Comparison of ENCODE assay signal across 10 mouse cellular contexts in the genomic region with DNA sequence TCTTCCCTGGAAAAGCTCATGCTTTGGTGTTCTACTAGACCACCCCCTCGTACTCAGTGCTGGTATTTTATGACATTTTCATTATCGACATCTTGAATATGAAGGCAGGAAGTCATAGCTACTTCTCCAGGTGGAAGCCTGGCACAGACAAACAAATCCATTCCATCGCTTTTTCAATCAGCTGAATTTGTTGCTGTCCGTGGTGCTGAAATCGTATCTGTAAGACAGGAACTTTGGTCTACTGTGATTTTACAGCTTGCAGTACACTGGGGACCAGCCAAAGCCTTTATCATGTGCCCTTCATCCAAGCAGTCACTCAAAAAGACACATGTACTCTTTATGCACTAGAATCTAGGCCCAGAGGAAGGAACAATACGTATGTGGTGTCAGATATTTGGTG.
DNase-seq lines count a peak whose midpoint lies in the region; ATAC-seq lines count a peak whose summit lies in the region.
"Had no signal": no experiment of that assay in that cellular context is flagged by ENCODE, and none has a peak within 500 bp of the region (broad histone marks: within the 10 kb centered on the region; RNA-seq: fewer than 3 reads in every experiment).

No protein-coding gene starts in this region.

- no peak for ATAC-seq in hindbrain, embryonic 16.5 days
- ATAC-seq in megakaryocyte-erythroid progenitor cell, adult 5-6 weeks (replicated peaks; ENCODE audit: low FRiP score, low TSS enrichment, poor library complexity, severe bottlenecking) = no peak

- H3K27ac ChIP-seq in hindbrain, embryonic 10.5 days = no peak overlapping the region
- no peak overlapping the region for H3K27ac ChIP-seq in hindbrain, embryonic 16.5 days (ENCODE audit: low read depth, low read length)
- no peak overlapping the region for H3K27ac ChIP-seq in embryonic facial prominence, embryonic 10.5 days (replicated peaks)
- H3K27ac ChIP-seq: embryonic facial prominence, embryonic 15.5 days; stomach, embryonic 15.5 days had no signal

- no peaks in the 10 kb centered on the region for H3K4me1 ChIP-seq in hindbrain, embryonic 10.5 days (replicated peaks)
- H3K4me1 ChIP-seq in hindbrain, embryonic 16.5 days (ENCODE audit: control insufficient read depth, insufficient read depth, low read depth, low read length) = no peaks in the 10 kb centered on the region
- H3K4me1 ChIP-seq in embryonic facial prominence, embryonic 10.5 days = no peaks in the 10 kb centered on the region
- H3K4me1 ChIP-seq: embryonic facial prominence, embryonic 15.5 days; stomach, embryonic 15.5 days had no signal

- intact Hi-C loops in left cerebral cortex, postnatal 25 days (cut with DNase I) = no loop called here

- H3K36me3 ChIP-seq in hindbrain, embryonic 10.5 days = no peaks in the 10 kb centered on the region
- no peaks in the 10 kb centered on the region for H3K36me3 ChIP-seq in hindbrain, embryonic 16.5 days (ENCODE audit: control insufficient read depth, insufficient read depth, low read length)
- H3K36me3 ChIP-seq in embryonic facial prominence, embryonic 10.5 days (replicated peaks) = no peaks in the 10 kb centered on the region
- H3K36me3 ChIP-seq: embryonic facial prominence, embryonic 15.5 days; stomach, embryonic 15.5 days had no signal

- H3K9me3 ChIP-seq in hindbrain, embryonic 10.5 days = no peaks in the 10 kb centered on the region
- H3K9me3 ChIP-seq in hindbrain, embryonic 16.5 days (ENCODE audit: control insufficient read depth, low read length) = no peaks in the 10 kb centered on the region
- no peaks in the 10 kb centered on the region for H3K9me3 ChIP-seq in embryonic facial prominence, embryonic 10.5 days
- H3K9me3 ChIP-seq: embryonic facial prominence, embryonic 15.5 days; stomach, embryonic 15.5 days had no signal

- 20% methylated on average over 6 of the region's 6 CpGs for WGBS in hindbrain, embryonic 10.5 days
- 25% methylated on average over 6 of the region's 6 CpGs for WGBS in hindbrain, embryonic 16.5 days
- 19% methylated on average over 6 of the region's 6 CpGs for WGBS in embryonic facial prominence, embryonic 10.5 days

- H3K9ac ChIP-seq in hindbrain, embryonic 16.5 days (ENCODE audit: low read depth, low read length) = no peak overlapping the region
- H3K9ac ChIP-seq: embryonic facial prominence, embryonic 15.5 days; stomach, embryonic 15.5 days had no signal

- H3K4me3 ChIP-seq in hindbrain, embryonic 10.5 days = no peak overlapping the region
- H3K4me3 ChIP-seq in hindbrain, embryonic 16.5 days (ENCODE audit: low read length) = no peak overlapping the region
- no peak overlapping the region for H3K4me3 ChIP-seq in embryonic facial prominence, embryonic 10.5 days
- H3K4me3 ChIP-seq: embryonic facial prominence, embryonic 15.5 days; stomach, embryonic 15.5 days had no signal

- no peaks in the 10 kb centered on the region for H3K27me3 ChIP-seq in hindbrain, embryonic 10.5 days (ENCODE audit: insufficient read depth, poor library complexity, severe bottlenecking)
- H3K27me3 ChIP-seq in hindbrain, embryonic 16.5 days (replicated peaks; ENCODE audit: control insufficient read depth, insufficient read depth, low read length) = no peaks in the 10 kb centered on the region
- no peaks in the 10 kb centered on the region for H3K27me3 ChIP-seq in embryonic facial prominence, embryonic 10.5 days (replicated peaks; ENCODE audit: low read depth, poor library complexity, severe bottlenecking)
- H3K27me3 ChIP-seq: embryonic facial prominence, embryonic 15.5 days; stomach, embryonic 15.5 days had no signal

- DNase-seq in hindbrain, embryonic 10.5 days (ENCODE audit: low spot score) = peak; percentile 42
- DNase-seq in thymus, postnatal 0 days (ENCODE audit: low spot score) = peak; percentile 24
- no peak for DNase-seq in thymus, postnatal 14 days
- peak; percentile 64 for DNase-seq in embryonic facial prominence, embryonic 10.5 days (ENCODE audit: low spot score)
- peak; percentile 74 for DNase-seq in testis, postnatal 10 days (ENCODE audit: low spot score)
- DNase-seq in left cerebral cortex, postnatal 25 days (ENCODE audit: low spot score in 2 of 2) = no peak

- no peak overlapping the region for H3K4me2 ChIP-seq in hindbrain, embryonic 16.5 days (ENCODE audit: low read length)
- H3K4me2 ChIP-seq: embryonic facial prominence, embryonic 15.5 days; stomach, embryonic 15.5 days had no signal

Comparison
In these comparisons a context has a peak if more than half of its experiments do, and no peak if none do; other contexts are left out.
1. DNase-seq: peak in hindbrain, embryonic 10.5 days (single experiment), thymus, postnatal 0 days (single experiment), embryonic facial prominence, embryonic 10.5 days (single experiment) and testis, postnatal 10 days (single experiment); none in thymus, postnatal 14 days (single experiment) and left cerebral cortex, postnatal 25 days (0 of 2).